Mouse (Mus musculus) megakaryocyte, embryonic 14.5 days (primary cell): ENCODE data around the gene Pafah1b2.

Source experiments
- FLI1 ChIP-seq: IDR thresholded peaks from 2 replicates; pipeline ENCODE4 v1.6.1; 2012; ENCODE audit warnings: low read length, inconsistent platforms, mixed read lengths
- GATA1 ChIP-seq: IDR thresholded peaks from 3 replicates; pipeline ENCODE4 v1.6.1; 2012; ENCODE audit warnings: mixed read lengths, low read length, inconsistent platforms, borderline replicate concordance

GRCm38 (mm10) chr9:45919895-45920294, 92.6 kb downstream of the Pafah1b2 start:
- no peak for TF ChIP-seq FLI1
- TF ChIP-seq GATA1 = no peak
